Mouse (Mus musculus): ENCODE data around the gene Cdkl3. TPM values are rescaled to one million over a fixed set of nuclear protein-coding genes. Genes with fewer than 3 reads are reported as not detected.

Cdkl3 gene
- total RNA-seq, 2 experiments from 2014 or later: 2.5 to 3.5 TPM

GRCm38 (mm10) chr11:52005586-52005985 lies 1.6 kb downstream of the Cdkl3 start:
- ATAC-seq (replicated peaks; ENCODE audit: poor library complexity, severe bottlenecking): no peak

GRCm38 (mm10) chr11:52011011-52011410 lies 7.0 kb downstream of the Cdkl3 start:
- no peak for ATAC-seq (replicated peaks; ENCODE audit: poor library complexity, severe bottlenecking)

- ATAC-seq (replicated peaks; ENCODE audit: poor library complexity, severe bottlenecking): no peak
These were observed 7.5 kb downstream of the Cdkl3 start for GRCm38 (mm10) chr11:52011541-52011940.

GRCm38 (mm10) chr11:52018217-52018616 lies 14.2 kb downstream of the Cdkl3 start:
- no peak for ATAC-seq (replicated peaks; ENCODE audit: poor library complexity, severe bottlenecking)

- ATAC-seq (replicated peaks; ENCODE audit: poor library complexity, severe bottlenecking): no peak
These were observed 28.3 kb downstream of the Cdkl3 start for GRCm38 (mm10) chr11:52032356-52032755.

- ATAC-seq (replicated peaks; ENCODE audit: poor library complexity, severe bottlenecking): no peak
These were observed 29.9 kb downstream of the Cdkl3 start for GRCm38 (mm10) chr11:52033953-52034352.

GRCm38 (mm10) chr11:52035905-52036304 lies 31.9 kb downstream of the Cdkl3 start:
- ATAC-seq (replicated peaks; ENCODE audit: poor library complexity, severe bottlenecking): peak; percentile 42; the same call in 1 of the 2 replicates

GRCm38 (mm10) chr11:52037659-52038058 lies 33.6 kb downstream of the Cdkl3 start:
- ATAC-seq (replicated peaks; ENCODE audit: poor library complexity, severe bottlenecking): no peak

GRCm38 (mm10) chr11:52043224-52043623 lies 39.2 kb downstream of the Cdkl3 start:
- ATAC-seq (replicated peaks; ENCODE audit: poor library complexity, severe bottlenecking): peak; percentile 75

- no peak for ATAC-seq (replicated peaks; ENCODE audit: poor library complexity, severe bottlenecking)
These were observed 40.1 kb downstream of the Cdkl3 start for GRCm38 (mm10) chr11:52044156-52044555.

GRCm38 (mm10) chr11:52046446-52047165 lies 42.6 kb downstream of the Cdkl3 start:
- ATAC-seq (replicated peaks; ENCODE audit: poor library complexity, severe bottlenecking): peak; percentile 77

GRCm38 (mm10) chr11:52053371-52053770 lies 49.4 kb downstream of the Cdkl3 start:
- ATAC-seq (replicated peaks; ENCODE audit: poor library complexity, severe bottlenecking): no peak

- ATAC-seq (replicated peaks; ENCODE audit: poor library complexity, severe bottlenecking): no peak
These were observed 50.7 kb downstream of the Cdkl3 start for GRCm38 (mm10) chr11:52054728-52055127.

GRCm38 (mm10) chr11:52056198-52056597 lies 52.2 kb downstream of the Cdkl3 start:
- peak; percentile 68 for ATAC-seq (replicated peaks; ENCODE audit: poor library complexity, severe bottlenecking)

- no peak for ATAC-seq (replicated peaks; ENCODE audit: poor library complexity, severe bottlenecking)
These were observed 55.0 kb downstream of the Cdkl3 start for GRCm38 (mm10) chr11:52059001-52059400.

- ATAC-seq (replicated peaks; ENCODE audit: poor library complexity, severe bottlenecking): no peak
These were observed 56.3 kb downstream of the Cdkl3 start for GRCm38 (mm10) chr11:52060315-52060714.

GRCm38 (mm10) chr11:52062406-52062805 lies 58.4 kb downstream of the Cdkl3 start:
- ATAC-seq (replicated peaks; ENCODE audit: poor library complexity, severe bottlenecking): no peak

GRCm38 (mm10) chr11:52064398-52064797 lies 60.4 kb downstream of the Cdkl3 start:
- peak; percentile 66 for ATAC-seq (replicated peaks; ENCODE audit: poor library complexity, severe bottlenecking)

- ATAC-seq (replicated peaks; ENCODE audit: poor library complexity, severe bottlenecking): peak; percentile 73
These were observed 61.8 kb downstream of the Cdkl3 start for GRCm38 (mm10) chr11:52065841-52066240.

- peak; percentile 82 for ATAC-seq (replicated peaks; ENCODE audit: poor library complexity, severe bottlenecking)
These were observed 67.7 kb downstream of the Cdkl3 start for GRCm38 (mm10) chr11:52071768-52072167.

- ATAC-seq (replicated peaks; ENCODE audit: poor library complexity, severe bottlenecking): peak; percentile 18
These were observed 69.6 kb downstream of the Cdkl3 start for GRCm38 (mm10) chr11:52073528-52074170.

All from granulocyte monocyte progenitor cell, adult 5-6 weeks (primary cell).